Mouse (Mus musculus) lung, embryonic 16.5 days (tissue): Measurements from ENCODE around the gene B3gnt9. TPM values are rescaled to one million over a fixed set of nuclear protein-coding genes. Genes with fewer than 3 reads are reported as not detected.
A peak's percentile ranks its signal among the peaks of the same experiment; 100 is the strongest.

Experiments used
- ATAC-seq: fragments of 200-750 bp; cut with Nextera tagmentation; 2 replicates; pipeline ENCODE4 v1.8.0; 2017; ENCODE audit warnings: low read depth, mild to moderate bottlenecking, moderate library complexity
- H3K27ac ChIP-seq: fragments of 300-500 bp; sonication (generic); 2 replicates; pipeline ENCODE4 v1.5.1; 2014; ENCODE audit warnings: mild to moderate bottlenecking, control low read depth, low read length
- H3K27me3 ChIP-seq: fragments of 300-500 bp; sonication (generic); 2 replicates; pipeline ENCODE4 v1.6.1; 2014; ENCODE audit warnings: low read depth, low read length, mixed read lengths; ENCODE audit not compliant: control insufficient read depth, insufficient read depth
- H3K36me3 ChIP-seq: fragments of 300-500 bp; sonication (generic); 2 replicates; pipeline ENCODE4 v1.6.1; 2014; ENCODE audit warnings: low read length; ENCODE audit not compliant: control insufficient read depth, insufficient read depth
- H3K4me1 ChIP-seq: fragments of 300-500 bp; sonication (generic); replicated peaks from 2 replicates; pipeline ENCODE4 v1.6.1; 2014; ENCODE audit warnings: low read length, mixed read lengths; ENCODE audit not compliant: control insufficient read depth, insufficient read depth
- H3K4me2 ChIP-seq: fragments of 300-500 bp; sonication (generic); 2 replicates; pipeline ENCODE4 v1.6.1; 2014; ENCODE audit warnings: low read depth, low read length, control low read depth
- H3K4me3 ChIP-seq: fragments of 300-500 bp; sonication (generic); 2 replicates; pipeline ENCODE4 v1.5.1; 2014; ENCODE audit warnings: mild to moderate bottlenecking, low read length, control low read depth
- H3K9ac ChIP-seq: fragments of 300-500 bp; sonication (generic); 2 replicates; pipeline ENCODE4 v1.6.1; 2014; ENCODE audit warnings: low read length, control low read depth
- H3K9me3 ChIP-seq: fragments of 300-500 bp; sonication (generic); 2 replicates; pipeline ENCODE4 v1.6.1; 2016; ENCODE audit warnings: low read length; ENCODE audit not compliant: control insufficient read depth
- WGBS: fragments of 180-500 bp; shearing (Covaris S2); extraction: QIAGEN DNeasy Blood & Tissue Kit; methylation state at CpG from one replicate; pipeline ENCODE4 v1.1.7; 2014; 5-methylcytosine and 5-hydroxymethylcytosine counted together
- polyA plus RNA-seq: library from polyadenylated mRNA; unstranded; fragments of >200 nt; fragmentation: Nextera tagmentation; extraction: Ambion mirVana; gene quantifications from 2 replicates; pipeline ENCODE4 v1.2.1, GENCODE M21; 2015

B3gnt9 gene
- polyA plus RNA-seq = 22.3 and 24.7 TPM in 2 replicates

- H3K36me3 ChIP-seq = peaks cover 20% of the 10 kb centered on the region
- H3K9ac ChIP-seq = peak within 1 kb of the TSS; percentile 73
- H3K4me3 ChIP-seq = peak within 1 kb of the TSS; percentile 69
- peak within 1 kb of the TSS; percentile 92 for H3K27ac ChIP-seq
- H3K27me3 ChIP-seq = peaks cover 23% of the 10 kb centered on the region
- ATAC-seq = peak; percentile 83
- WGBS = 2% methylated on average over 14 of the region's 14 CpGs
- H3K4me2 ChIP-seq = peak within 1 kb of the TSS; percentile 94
- H3K9me3 ChIP-seq = no peaks in the 10 kb centered on the region
- peaks cover 23% of the 10 kb centered on the region for H3K4me1 ChIP-seq
Observed at GRCm38 (mm10) chr8:105254966-105255350, at the start of gene B3gnt9. TSS of gene B3gnt9 (minus strand) at chr8:105255153.

- H3K4me3 ChIP-seq = no peak overlapping the region
- no peak overlapping the region for H3K4me2 ChIP-seq
- H3K27ac ChIP-seq = 0 out of 2 replicates have a peak overlapping the region, but pooled peaks have one; percentile 19
- no peak overlapping the region for H3K9ac ChIP-seq
- H3K9me3 ChIP-seq = no peaks in the 10 kb centered on the region
- H3K4me1 ChIP-seq = peaks cover 25% of the 10 kb centered on the region
- H3K27me3 ChIP-seq = no peaks in the 10 kb centered on the region
- no peak for ATAC-seq
- peaks cover 40% of the 10 kb centered on the region for H3K36me3 ChIP-seq
- 54% methylated on average over 9 of the region's 9 CpGs for WGBS
Observed at GRCm38 (mm10) chr8:105303874-105304273, 48.9 kb upstream of the B3gnt9 start.

- peaks cover 38% of the 10 kb centered on the region for H3K36me3 ChIP-seq
- no peak overlapping the region for H3K4me2 ChIP-seq
- ATAC-seq = no peak
- H3K9me3 ChIP-seq = no peaks in the 10 kb centered on the region
- WGBS = 78% methylated on average over 8 of the region's 8 CpGs
- H3K4me1 ChIP-seq = peaks cover 30% of the 10 kb centered on the region
- H3K27me3 ChIP-seq = no peaks in the 10 kb centered on the region
- H3K27ac ChIP-seq = no peak overlapping the region
- H3K4me3 ChIP-seq = no peak overlapping the region
- H3K9ac ChIP-seq = no peak overlapping the region
Observed at GRCm38 (mm10) chr8:105303396-105303795, 48.4 kb upstream of the B3gnt9 start.

DNA sequence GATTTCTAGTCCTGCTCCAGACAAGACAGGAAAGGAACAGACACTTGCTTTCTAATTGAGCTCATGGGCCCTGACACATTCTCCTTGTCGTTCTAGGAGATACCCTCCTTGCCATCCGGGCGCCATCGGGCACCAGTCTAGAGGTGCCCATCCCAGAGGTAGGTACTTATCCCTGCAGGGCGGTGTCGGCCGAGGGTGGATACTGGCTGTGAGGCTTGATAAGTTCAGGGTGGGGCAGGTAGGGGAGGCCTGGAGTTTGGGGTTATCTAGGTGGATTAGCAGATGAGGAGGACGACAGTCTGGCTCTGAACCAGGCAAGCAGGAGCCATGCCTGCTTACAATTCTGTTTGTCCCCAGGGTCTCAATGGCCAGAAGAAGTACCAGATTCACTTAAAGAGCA, 45.0 kb upstream of the B3gnt9 start:
- Histone ChIP-seq H3K27ac (no peak overlapping the region), H3K4me3 (no peak overlapping the region), H3K36me3 (peaks cover 29% of the 10 kb centered on the region), H3K27me3 (no peaks in the 10 kb centered on the region), H3K9ac (no peak overlapping the region), H3K4me2 (no peak overlapping the region), H3K9me3 (no peaks in the 10 kb centered on the region), H3K4me1 (peaks cover 28% of the 10 kb centered on the region)
- ATAC-seq = no peak
- WGBS = 91% methylated on average over 8 of the region's 8 CpGs

GRCm38 (mm10) chr8:105298351-105299252, 43.6 kb upstream of the B3gnt9 start:
- peaks cover 17% of the 10 kb centered on the region for H3K4me1 ChIP-seq
- no peaks in the 10 kb centered on the region for H3K27me3 ChIP-seq
- H3K4me2 ChIP-seq = peak overlapping the region; percentile 98
- no peak overlapping the region for H3K27ac ChIP-seq
- no peak for ATAC-seq
- no peaks in the 10 kb centered on the region for H3K9me3 ChIP-seq
- peak overlapping the region; percentile 83 for H3K4me3 ChIP-seq
- 47% methylated on average over 18 of the region's 18 CpGs for WGBS
- peaks cover 29% of the 10 kb centered on the region for H3K36me3 ChIP-seq
- peak overlapping the region; percentile 89 for H3K9ac ChIP-seq

DNA sequence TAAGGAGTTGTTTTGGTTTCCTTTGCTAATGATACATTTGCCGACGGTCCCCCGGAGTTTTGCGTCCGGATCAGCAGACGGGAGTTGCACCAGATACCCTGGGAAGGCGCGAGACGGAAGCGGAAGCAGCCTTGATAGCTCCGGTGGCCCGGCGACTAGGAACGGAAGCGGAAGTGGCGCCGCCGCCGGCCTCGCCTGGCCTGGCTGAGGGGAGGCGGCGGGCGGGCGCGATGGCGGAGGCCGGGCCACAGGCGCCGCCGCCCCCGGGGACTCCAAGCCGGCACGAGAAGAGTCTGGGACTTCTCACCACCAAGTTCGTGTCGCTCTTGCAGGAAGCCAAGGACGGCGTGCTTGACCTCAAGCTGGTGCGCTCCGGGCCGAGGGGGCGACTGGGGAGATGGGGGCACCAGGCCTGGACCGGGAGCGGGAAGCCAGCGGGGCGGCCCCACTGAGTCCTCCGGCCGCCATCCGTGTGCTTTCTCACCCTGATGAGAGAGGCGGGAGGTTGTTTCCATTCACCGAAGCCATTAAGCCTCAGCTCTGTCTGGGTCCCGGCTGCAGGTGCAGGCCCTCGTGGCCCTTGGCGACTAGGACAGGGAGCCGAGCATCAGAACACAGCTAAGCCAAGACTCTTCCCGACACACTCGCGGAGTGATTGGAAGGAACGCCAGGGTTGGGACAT, 42.7 kb upstream of the B3gnt9 start, which contains the start of gene E2f4:
Gene E2f4 (plus strand): TSS at position 153 of the 682 bp plus-strand sequence.
- Histone ChIP-seq H3K4me3 (peak within 1 kb of the TSS; percentile 83), H3K9ac (peak within 1 kb of the TSS; percentile 89), H3K27me3 (no peaks in the 10 kb centered on the region), H3K4me1 (peaks cover 17% of the 10 kb centered on the region), H3K36me3 (peaks cover 23% of the 10 kb centered on the region), H3K27ac (peak within 1 kb of the TSS; percentile 78), H3K4me2 (peak within 1 kb of the TSS; percentile 98), H3K9me3 (no peaks in the 10 kb centered on the region)
- ATAC-seq = peak; percentile 90
- WGBS = under 1% methylated on average over 50 of the region's 58 CpGs

DNA sequence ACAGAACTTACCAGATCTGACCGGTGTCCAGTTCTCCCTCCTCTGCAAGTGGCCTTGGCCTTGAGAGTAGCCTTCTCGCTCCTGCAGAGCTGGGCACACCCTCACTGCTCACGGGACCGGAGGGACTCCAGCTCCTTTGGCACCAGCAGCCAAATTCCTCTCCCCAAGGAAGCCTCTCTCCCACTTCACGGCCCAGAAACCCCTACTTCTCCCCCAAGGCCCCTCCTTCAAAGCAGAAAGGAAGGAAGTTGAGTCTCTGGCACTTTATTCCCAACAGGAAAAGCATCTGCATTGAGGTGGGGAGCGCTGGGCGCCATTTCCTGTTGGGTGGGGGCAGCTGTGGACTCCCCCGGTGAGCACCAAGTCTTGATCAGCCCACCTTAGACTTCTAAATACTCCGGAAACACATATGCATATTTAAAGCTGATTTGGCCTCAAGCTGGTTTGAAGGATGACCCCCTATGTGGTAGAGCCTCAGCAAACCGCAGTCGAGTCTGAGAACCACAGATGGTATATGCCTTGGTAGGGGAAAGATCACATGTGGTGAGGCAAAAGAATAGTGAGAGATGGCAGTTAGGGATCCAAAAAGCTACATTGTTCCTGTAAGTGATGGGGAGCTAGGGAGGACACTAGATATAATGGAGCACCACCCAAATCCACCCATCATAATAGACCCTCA, 41.1 kb upstream of the B3gnt9 start, which contains the start of gene Exoc3l:
Gene Exoc3l (minus strand): TSS at position 207 of the 679 bp plus-strand sequence.
- Histone ChIP-seq H3K36me3 (peaks cover 10% of the 10 kb centered on the region), H3K9ac (peak within 1 kb of the TSS; percentile 12), H3K4me2 (peak within 1 kb of the TSS; percentile 98), H3K9me3 (no peaks in the 10 kb centered on the region), H3K4me3 (peak within 1 kb of the TSS; percentile 83), H3K27me3 (no peaks in the 10 kb centered on the region), H3K4me1 (peaks cover 17% of the 10 kb centered on the region), H3K27ac (peak within 1 kb of the TSS; percentile 78)
- ATAC-seq = peak; percentile 10; the same call in 1 of the 2 replicates
- WGBS = 46% methylated on average over 11 of the region's 11 CpGs

DNA sequence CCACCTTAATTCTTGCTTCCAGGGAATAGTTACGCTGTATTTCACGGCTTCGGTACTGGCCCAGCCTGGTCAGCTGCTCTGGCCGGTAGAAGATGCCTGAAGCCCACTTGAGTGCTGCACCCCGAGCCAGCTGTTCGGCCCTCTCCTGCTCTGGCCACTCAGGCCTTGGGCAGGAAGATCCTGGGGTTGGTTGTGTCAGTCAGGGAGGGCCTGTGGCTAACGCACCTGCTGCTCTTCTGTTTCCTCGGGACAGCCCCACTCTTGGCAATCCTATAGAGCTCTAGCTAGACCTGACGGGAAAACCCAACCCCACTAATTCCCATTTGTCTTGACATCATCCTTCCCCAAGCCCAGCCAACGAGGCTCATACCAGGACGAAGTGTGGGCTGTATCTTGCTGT, 40.3 kb upstream of the B3gnt9 start:
- WGBS = 47% methylated on average over 11 of the region's 11 CpGs
- H3K9ac ChIP-seq = peak overlapping the region; percentile 12; the same call in 1 of the 2 replicates

More for the DNA sequence above, 40.3 kb upstream of the B3gnt9 start:
- Histone ChIP-seq H3K36me3 (peaks cover 5% of the 10 kb centered on the region), H3K27me3 (peaks cover 6% of the 10 kb centered on the region), H3K9me3 (no peaks in the 10 kb centered on the region), H3K4me1 (peaks cover 24% of the 10 kb centered on the region), H3K4me3 (peak overlapping the region; percentile 34), H3K27ac (peak overlapping the region; percentile 78), H3K4me2 (peak overlapping the region; percentile 51)
- ATAC-seq = no peak
